Mouse (Mus musculus) CD4-positive, CD25-positive, alpha-beta regulatory T cell, adult 2 months (primary cell): ENCODE data around the gene Prss8.
A peak's percentile ranks its signal among the peaks of the same experiment; 100 is the strongest.

Experiments
- DNase-seq: peaks from one replicate; pipeline ENCODE4 v3.0.0-alpha.2; 2012; ENCODE audit warnings: low read depth, low spot score

The Prss8 gene

GRCm38 (mm10) chr7:127929923-127930322 lies at the start of gene Prss8:
Prss8 (minus strand) TSS chr7:127930104.
- no peak for DNase-seq

GRCm38 (mm10) chr7:127978856-127979255 lies 49.0 kb upstream of the Prss8 start:
- DNase-seq: no peak

GRCm38 (mm10) chr7:127974413-127974930 lies 44.6 kb upstream of the Prss8 start:
- DNase-seq: no peak

DNA sequence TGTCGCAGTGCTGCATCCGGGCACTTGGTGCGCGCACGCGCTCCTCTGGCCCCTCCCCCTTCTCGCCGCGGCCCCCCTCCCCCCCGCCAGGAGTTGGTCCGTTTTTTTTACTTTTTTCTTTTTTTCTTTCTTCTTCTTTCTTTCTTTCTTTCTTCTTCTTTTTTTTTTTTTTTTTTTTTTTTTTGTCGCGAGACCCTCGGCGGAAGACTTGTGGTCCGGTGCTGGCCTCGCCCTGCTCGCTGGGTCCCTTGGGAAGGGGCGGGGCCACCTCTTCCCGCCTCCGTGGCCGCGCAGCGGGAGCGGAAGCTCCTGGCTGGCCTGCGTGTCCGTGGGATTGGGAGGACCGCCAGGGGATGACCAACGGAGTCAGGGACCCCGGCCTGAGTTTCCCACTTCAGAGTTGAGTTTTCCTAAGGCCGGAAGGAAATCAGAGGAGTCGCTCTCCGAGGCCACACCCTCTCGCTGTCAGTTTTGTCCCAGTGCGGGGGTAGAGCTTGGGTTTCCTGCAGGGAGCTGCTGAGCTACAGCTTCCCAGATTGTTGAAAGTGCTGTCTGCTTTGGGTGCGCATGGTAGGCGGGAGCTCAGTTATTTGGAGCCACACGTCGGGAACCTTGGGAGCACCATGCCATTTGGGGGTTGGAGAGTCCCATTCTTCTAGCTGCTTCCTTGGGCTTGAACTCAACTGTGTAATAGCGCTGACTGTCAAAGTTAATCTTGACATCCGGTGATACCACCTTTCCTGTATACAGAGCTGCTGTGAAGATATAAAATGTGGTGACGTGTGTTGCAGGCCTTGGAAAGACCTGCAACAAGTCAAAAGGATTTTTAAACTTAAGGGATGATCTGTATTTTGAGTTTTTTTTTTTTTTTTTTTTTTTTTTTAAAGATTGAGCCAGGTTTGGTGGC lies 38.3 kb upstream of the Prss8 start:
- peak; percentile 74 for DNase-seq

GRCm38 (mm10) chr7:127967004-127967921 lies 37.4 kb upstream of the Prss8 start, which contains the start of gene Fus:
Fus (plus strand) TSS chr7:127967457.
- peak; percentile 96 for DNase-seq

GRCm38 (mm10) chr7:127966371-127966918 lies 36.5 kb upstream of the Prss8 start:
- DNase-seq: peak; percentile 38

DNA sequence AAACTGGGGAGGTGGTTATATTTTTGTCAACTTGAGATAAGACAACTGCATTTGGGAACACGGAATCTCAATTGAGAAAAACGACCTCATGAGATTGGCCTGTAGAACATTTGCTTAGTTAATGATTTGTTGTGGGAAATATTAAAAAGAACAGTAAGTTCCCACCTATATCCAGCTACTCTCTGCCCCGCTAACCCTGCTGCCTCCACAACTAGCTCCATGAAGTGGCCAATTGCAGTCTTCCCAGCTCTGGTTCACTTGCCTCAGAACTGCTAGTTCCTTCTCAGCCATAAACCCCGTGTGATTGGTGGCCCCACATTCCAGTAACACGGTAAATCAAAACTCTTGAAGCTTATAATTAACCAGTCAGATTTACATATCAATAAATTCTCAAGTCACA lies 29.5 kb upstream of the Prss8 start:
- no peak for DNase-seq

GRCm38 (mm10) chr7:127952864-127953581 lies 23.1 kb upstream of the Prss8 start:
- DNase-seq: peak; percentile 50

DNA sequence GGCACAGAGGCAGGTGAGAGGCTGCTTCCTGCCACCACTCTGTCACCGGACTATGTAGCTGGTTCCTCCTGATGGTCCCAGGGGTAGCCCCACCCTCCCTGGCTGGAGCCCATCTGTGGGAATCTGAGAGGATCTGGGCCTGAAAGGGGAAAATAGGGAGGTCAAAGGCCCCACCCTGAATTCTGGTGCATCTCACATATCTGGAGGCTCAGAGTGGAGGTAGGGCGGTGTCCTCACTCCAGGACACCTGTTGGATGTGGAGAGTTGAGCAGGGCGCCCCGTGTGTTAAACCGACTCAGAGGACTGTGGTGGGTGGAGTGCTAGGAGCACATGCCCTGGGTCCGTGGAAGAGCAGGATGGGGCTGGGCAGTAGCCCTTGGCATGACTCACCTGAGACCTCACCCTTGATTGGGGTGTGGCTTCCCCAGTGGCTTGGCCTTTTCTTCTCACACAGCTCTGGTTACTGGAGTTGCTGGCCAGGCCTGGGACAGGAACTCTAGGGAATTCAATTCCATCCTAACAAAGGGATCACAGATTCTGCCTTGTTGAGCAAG lies 16.6 kb upstream of the Prss8 start, which contains the start of gene Prss36:
Gene Prss36 (minus strand): TSS at position 256 of the 554 bp plus-strand sequence.
- no peak for DNase-seq

DNA sequence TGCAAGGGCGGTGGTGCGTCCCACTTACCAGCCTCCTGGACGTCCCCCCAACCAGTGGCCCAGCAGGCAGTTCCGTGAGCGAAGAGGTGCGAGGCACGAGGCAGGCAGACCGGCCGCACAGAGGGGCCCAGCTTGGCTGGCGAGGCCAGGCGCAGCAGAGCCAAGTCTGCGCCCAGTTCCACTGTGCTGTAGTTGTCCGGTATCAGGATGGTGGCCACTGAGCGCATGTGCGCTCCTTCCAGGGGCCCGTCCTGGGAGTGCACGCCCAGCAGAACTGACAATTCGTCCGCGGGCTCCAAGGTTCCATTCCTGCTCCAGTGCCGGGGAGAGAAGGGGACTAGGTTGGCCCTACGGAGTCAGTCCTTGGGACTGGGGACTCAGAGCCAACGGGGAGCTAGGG lies 14.7 kb upstream of the Prss8 start:
- DNase-seq: no peak

- peak; percentile 59 for DNase-seq
These were observed 12.2 kb upstream of the Prss8 start for GRCm38 (mm10) chr7:127942097-127942496.

- no peak for DNase-seq
These were observed 6.4 kb upstream of the Prss8 start for GRCm38 (mm10) chr7:127936216-127936884.

- DNase-seq: no peak
These were observed 5.8 kb upstream of the Prss8 start for GRCm38 (mm10) chr7:127935748-127936159.

- DNase-seq: peak; percentile 97
These were observed 5.3 kb upstream of the Prss8 start for GRCm38 (mm10) chr7:127935028-127935722.

- DNase-seq: no peak
These were observed 4.2 kb upstream of the Prss8 start for GRCm38 (mm10) chr7:127934075-127934474.

DNA sequence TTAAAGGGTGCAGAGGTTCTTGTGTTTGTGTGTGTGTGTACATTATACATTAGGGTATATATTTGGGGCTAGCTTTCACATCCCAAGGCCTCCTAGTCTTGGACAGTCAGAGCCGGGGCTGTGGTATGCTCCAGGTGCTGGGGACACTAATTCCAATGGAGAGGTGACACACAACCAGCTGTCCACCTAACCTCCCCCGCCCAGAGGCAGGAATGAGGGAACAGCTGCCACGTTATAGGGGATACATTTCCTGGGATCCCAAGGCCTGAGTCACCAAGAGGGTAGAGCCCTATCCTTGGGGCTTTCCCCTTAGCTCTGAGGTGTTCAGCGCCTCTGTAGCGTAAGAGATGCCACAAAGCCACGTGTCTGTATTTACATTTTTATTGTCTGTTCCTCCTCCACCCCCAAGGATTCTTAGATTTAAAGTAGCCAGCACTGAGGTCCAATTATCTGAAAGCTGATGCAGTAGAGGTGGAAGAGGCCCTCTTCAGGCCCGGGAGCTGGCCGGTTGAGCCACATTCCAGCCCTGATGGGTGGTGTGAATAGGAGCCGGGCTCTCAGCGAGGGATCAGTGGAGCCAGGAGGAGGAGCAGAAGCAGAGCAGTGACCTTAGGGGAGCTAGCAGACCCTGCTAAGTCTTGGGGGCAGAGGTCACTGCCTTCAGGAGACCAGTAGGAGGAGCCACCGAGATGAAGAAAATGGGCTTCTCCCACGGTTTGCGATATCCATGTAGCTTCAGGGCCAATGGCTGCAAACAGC lies 2.5 kb upstream of the Prss8 start:
- DNase-seq: no peak

GRCm38 (mm10) chr7:127931351-127932135 lies 1.6 kb upstream of the Prss8 start:
- DNase-seq: no peak

- DNase-seq: no peak
These were observed 732 bp upstream of the Prss8 start for GRCm38 (mm10) chr7:127930636-127931035.
